Mouse (Mus musculus): ENCODE data around the gene Srms.
A peak's percentile ranks its signal among the peaks of the same experiment; 100 is the strongest.

Gene Srms

GRCm38 (mm10) chr2:181166469-181166868 lies 46.5 kb downstream of the Srms start:
- DNase-seq (ENCODE audit: low read depth, low spot score), result no peak

GRCm38 (mm10) chr2:181160821-181161220 lies 52.2 kb downstream of the Srms start:
- DNase-seq (ENCODE audit: low read depth, low spot score), result no peak

- peak; percentile 48 for DNase-seq (ENCODE audit: low read depth, low spot score)
Measured at GRCm38 (mm10) chr2:181159771-181160170, 53.2 kb downstream of the Srms start.

- DNase-seq (ENCODE audit: low read depth, low spot score), result no peak
Measured at GRCm38 (mm10) chr2:181159091-181159514, 53.9 kb downstream of the Srms start.

GRCm38 (mm10) chr2:181158471-181158870 lies 54.5 kb downstream of the Srms start:
- no peak for DNase-seq (ENCODE audit: low read depth, low spot score)

GRCm38 (mm10) chr2:181157716-181158302 lies 55.2 kb downstream of the Srms start:
- DNase-seq (ENCODE audit: low read depth, low spot score), result no peak

GRCm38 (mm10) chr2:181157180-181157579 lies 55.8 kb downstream of the Srms start:
- DNase-seq (ENCODE audit: low read depth, low spot score), result no peak

GRCm38 (mm10) chr2:181156248-181157121 lies 56.5 kb downstream of the Srms start, which contains the start of gene Eef1a2:
TSS of gene Eef1a2 (minus strand) at chr2:181157014.
- no peak for DNase-seq (ENCODE audit: low read depth, low spot score)

GRCm38 (mm10) chr2:181155801-181156200 lies 57.2 kb downstream of the Srms start:
- no peak for DNase-seq (ENCODE audit: low read depth, low spot score)

Measured in ES-CJ7 (cell line).